1 mouse cellular context compared by ENCODE assay signal in genomic region chr11:22847732-22848648, GRCm38 (mm10).
TF ChIP-seq lines count a peak whose summit lies in the region.

No protein-coding gene starts in this region.

TF ChIP-seq in MEL, 35 proteins besides CTCF, POLR2A, EP300 and RAD21 (continued from another document):
- TF ChIP-seq ZKSCAN1 (IDR thresholded peaks at IDR 0.05; ENCODE audit: low read depth, low read length) (no peak), GABPA (IDR thresholded peaks at IDR 0.05; ENCODE audit: low read depth, low read length) (no peak), NELFE (IDR thresholded peaks at IDR 0.05; ENCODE audit: low read depth, low read length) (no peak)
TF ChIP-seq in MEL: peak in this region for 14.
